Mouse (Mus musculus): ENCODE results near the gene Fars2.

DNA sequence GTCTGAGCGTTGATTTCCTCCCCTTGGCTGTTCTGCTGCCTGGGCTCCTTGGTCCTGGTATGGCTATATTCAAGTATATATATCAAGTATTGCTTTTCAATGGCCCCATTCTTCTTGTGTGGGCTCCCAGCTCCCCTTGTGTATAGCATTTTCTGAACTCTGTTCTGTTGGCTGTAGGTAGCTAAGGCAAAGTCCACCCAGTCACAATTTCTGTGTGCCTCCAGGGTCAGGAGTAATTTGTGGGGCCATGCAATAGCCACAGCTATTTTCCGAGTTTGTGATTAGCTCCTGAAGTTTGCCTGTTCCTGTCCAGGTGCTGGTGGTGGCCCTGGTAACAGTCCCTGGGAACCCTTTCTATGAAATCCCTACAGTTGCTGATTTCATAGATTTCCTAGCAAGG lies 266.0 kb downstream of the Fars2 start:
- no peak for TF ChIP-seq POLR2A (IDR thresholded peaks at IDR 0.05; ENCODE audit: low read depth, low read length)
- no peak for TF ChIP-seq CTCF (IDR thresholded peaks at IDR 0.05; ENCODE audit: extremely low read depth, insufficient read length, insufficient replicate concordance, low read depth, low read length)

Measured in small intestine, adult 2 months (tissue).